Comparison of ENCODE assay signal across 24 mouse cellular contexts in genomic region chrX:72047918-72048317, GRCm38 (mm10). TPM values are rescaled to one million over a fixed set of nuclear protein-coding genes. Genes with fewer than 3 reads are reported as not detected.
DNase-seq lines count a peak whose midpoint lies in the region; ATAC-seq and TF ChIP-seq lines count a peak whose summit lies in the region.
"Had no signal": no experiment of that assay in that cellular context is flagged by ENCODE, and none has a peak within 500 bp of the region (broad histone marks: within the 10 kb centered on the region; RNA-seq: fewer than 3 reads in every experiment).

No protein-coding gene starts in this region.

- TF ChIP-seq CTCF in lung, embryonic 14.5 days (IDR thresholded peaks at IDR 0.05; ENCODE audit: low read depth), result no peak
- no peak for TF ChIP-seq CTCF in stomach, postnatal 0 days (IDR thresholded peaks at IDR 0.05; ENCODE audit: low read depth)

- TF ChIP-seq EP300 in stomach, postnatal 0 days (optimal IDR thresholded peaks at IDR 0.05), result no peak

- H3K4me1 ChIP-seq in lung, embryonic 14.5 days (ENCODE audit: insufficient read depth), result no peaks in the 10 kb centered on the region
- H3K4me1 ChIP-seq in intestine, embryonic 16.5 days (ENCODE audit: control insufficient read depth, insufficient read depth, low read length), result no peaks in the 10 kb centered on the region
- no peaks in the 10 kb centered on the region for H3K4me1 ChIP-seq in stomach, embryonic 14.5 days (ENCODE audit: control insufficient read depth, insufficient read depth, low read length)
- H3K4me1 ChIP-seq in stomach, postnatal 0 days (replicated peaks; ENCODE audit: control insufficient read depth, insufficient read depth), result no peaks in the 10 kb centered on the region
- H3K4me1 ChIP-seq: embryonic facial prominence, embryonic 12.5 days; embryonic facial prominence, embryonic 15.5 days; hindbrain, embryonic 12.5 days had no signal

- no peak for ATAC-seq in lung, embryonic 14.5 days (ENCODE audit: insufficient read depth)
- ATAC-seq in intestine, embryonic 16.5 days, result peak; percentile 68; the same call in 1 of the 2 replicates
- peak; percentile 72; the same call in 1 of the 2 replicates for ATAC-seq in stomach, embryonic 14.5 days (ENCODE audit: insufficient number of reproducible peaks, insufficient read depth, low FRiP score, low read depth)
- peak; percentile 86; the same call in 1 of the 2 replicates for ATAC-seq in stomach, postnatal 0 days (ENCODE audit: low FRiP score, low TSS enrichment)
- ATAC-seq: CD4-positive, CD25-positive, alpha-beta regulatory T cell, adult 4 months; forebrain, embryonic 14.5 days; forebrain, postnatal 0 days had no signal

- H3K9ac ChIP-seq in lung, embryonic 14.5 days, result no peak overlapping the region
- no peak overlapping the region for H3K9ac ChIP-seq in intestine, embryonic 16.5 days (ENCODE audit: low read depth, low read length)
- H3K9ac ChIP-seq in stomach, embryonic 14.5 days (replicated peaks; ENCODE audit: low read depth, low read length), result no peak overlapping the region
- no peak overlapping the region for H3K9ac ChIP-seq in stomach, postnatal 0 days (ENCODE audit: low read length)
- H3K9ac ChIP-seq: embryonic facial prominence, embryonic 12.5 days; embryonic facial prominence, embryonic 15.5 days; forebrain, postnatal 0 days; hindbrain, embryonic 12.5 days had no signal

- 57% methylated on average over 2 of the region's 2 CpGs for WGBS in lung, embryonic 14.5 days
- 59% methylated on average over 2 of the region's 2 CpGs for WGBS in intestine, embryonic 16.5 days
- WGBS in stomach, embryonic 14.5 days, result 62% methylated on average over 2 of the region's 2 CpGs
- WGBS in stomach, postnatal 0 days, result 48% methylated on average over 2 of the region's 2 CpGs

- H3K27me3 ChIP-seq in lung, embryonic 14.5 days (ENCODE audit: insufficient read depth, low read length), result no peaks in the 10 kb centered on the region
- no peaks in the 10 kb centered on the region for H3K27me3 ChIP-seq in intestine, embryonic 16.5 days (replicated peaks; ENCODE audit: control insufficient read depth, insufficient read depth, low read length)
- no peaks in the 10 kb centered on the region for H3K27me3 ChIP-seq in stomach, embryonic 14.5 days (ENCODE audit: control insufficient read depth, insufficient read depth, low read length)
- H3K27me3 ChIP-seq in stomach, postnatal 0 days (ENCODE audit: control insufficient read depth, insufficient read depth, low read length), result no peaks in the 10 kb centered on the region
- H3K27me3 ChIP-seq: embryonic facial prominence, embryonic 12.5 days; embryonic facial prominence, embryonic 15.5 days; hindbrain, embryonic 12.5 days had no signal

- H3K36me3 ChIP-seq in lung, embryonic 14.5 days (ENCODE audit: insufficient read depth), result no peaks in the 10 kb centered on the region
- no peaks in the 10 kb centered on the region for H3K36me3 ChIP-seq in intestine, embryonic 16.5 days (ENCODE audit: control insufficient read depth, insufficient read depth, low read length)
- H3K36me3 ChIP-seq in stomach, embryonic 14.5 days (ENCODE audit: control insufficient read depth, insufficient read depth, low read length), result no peaks in the 10 kb centered on the region
- H3K36me3 ChIP-seq in stomach, postnatal 0 days (ENCODE audit: control insufficient read depth, insufficient read depth, low read length), result no peaks in the 10 kb centered on the region
- H3K36me3 ChIP-seq: embryonic facial prominence, embryonic 12.5 days; embryonic facial prominence, embryonic 15.5 days; hindbrain, embryonic 12.5 days had no signal

- DNase-seq in lung, embryonic 14.5 days, result peak; percentile 1
- no peak for DNase-seq in lung, postnatal 25 days (ENCODE audit: low spot score)
- DNase-seq in stomach, postnatal 0 days (ENCODE audit: low spot score), result no peak
- DNase-seq in thymus, postnatal 4 days, result no peak
- DNase-seq: adrenal gland, adult 2 months; adrenal gland, postnatal 14 days; cerebellum, adult 11 months; cerebellum, adult 2 months; cerebellum, adult 9-11 months; cerebellum, postnatal 25 days; forebrain, postnatal 0 days; gastrocnemius, adult 2 months; gastrocnemius, postnatal 14 days; heart, adult 11 months had no signal

- H3K4me2 ChIP-seq in lung, embryonic 14.5 days, result no peak overlapping the region
- no peak overlapping the region for H3K4me2 ChIP-seq in intestine, embryonic 16.5 days (ENCODE audit: low read depth, low read length)
- no peak overlapping the region for H3K4me2 ChIP-seq in stomach, embryonic 14.5 days (replicated peaks; ENCODE audit: low read depth, low read length)
- no peak overlapping the region for H3K4me2 ChIP-seq in stomach, postnatal 0 days (replicated peaks; ENCODE audit: low read depth)
- H3K4me2 ChIP-seq: embryonic facial prominence, embryonic 12.5 days; embryonic facial prominence, embryonic 15.5 days; heart, embryonic 11.5 days; hindbrain, embryonic 12.5 days had no signal

- H3K4me3 ChIP-seq in lung, embryonic 14.5 days (ENCODE audit: low read depth, low read length), result no peak overlapping the region
- no peak overlapping the region for H3K4me3 ChIP-seq in intestine, embryonic 16.5 days (ENCODE audit: low read length)
- no peak overlapping the region for H3K4me3 ChIP-seq in stomach, embryonic 14.5 days (ENCODE audit: low read depth, low read length)
- H3K4me3 ChIP-seq in stomach, postnatal 0 days (ENCODE audit: low read depth, low read length), result no peak overlapping the region
- H3K4me3 ChIP-seq: embryonic facial prominence, embryonic 12.5 days; embryonic facial prominence, embryonic 15.5 days; gastrocnemius, adult 2 months; hindbrain, embryonic 12.5 days had no signal

- H3K9me3 ChIP-seq in lung, embryonic 14.5 days (ENCODE audit: low read depth, low read length), result no peaks in the 10 kb centered on the region
- no peaks in the 10 kb centered on the region for H3K9me3 ChIP-seq in intestine, embryonic 16.5 days (ENCODE audit: control insufficient read depth, low read length)
- no peaks in the 10 kb centered on the region for H3K9me3 ChIP-seq in stomach, embryonic 14.5 days (ENCODE audit: control insufficient read depth, low read depth, low read length)
- H3K9me3 ChIP-seq in stomach, postnatal 0 days (ENCODE audit: control insufficient read depth, low read length), result no peaks in the 10 kb centered on the region
- H3K9me3 ChIP-seq: embryonic facial prominence, embryonic 12.5 days; embryonic facial prominence, embryonic 15.5 days; hindbrain, embryonic 12.5 days had no signal

- H3K27ac ChIP-seq in lung, embryonic 14.5 days (ENCODE audit: low read depth), result no peak overlapping the region
- no peak overlapping the region for H3K27ac ChIP-seq in intestine, embryonic 16.5 days (ENCODE audit: low read length)
- no peak overlapping the region for H3K27ac ChIP-seq in stomach, embryonic 14.5 days (ENCODE audit: low read length)
- no peak overlapping the region for H3K27ac ChIP-seq in stomach, postnatal 0 days (replicated peaks)
- H3K27ac ChIP-seq: embryonic facial prominence, embryonic 12.5 days; embryonic facial prominence, embryonic 15.5 days; gastrocnemius, adult 2 months; hindbrain, embryonic 12.5 days had no signal

RNA-seq across cellular contexts. Expression of gene Cnga2, which starts 56.3 kb away (rescaled TPM):
- polyA plus RNA-seq in lung, embryonic 14.5 days (2014; fragmentation: Nextera tagmentation; extraction: Ambion mirVana), result 0.12 and 0.34 TPM in 2 replicates
- 0.04 TPM in 1 of 2 replicates, not detected in the other for polyA plus RNA-seq in intestine, embryonic 16.5 days (2015; fragmentation: Nextera tagmentation; extraction: Ambion mirVana)
- 0.15 and 0.26 TPM in 2 replicates for polyA plus RNA-seq in stomach, embryonic 14.5 days (2014; fragmentation: Nextera tagmentation; extraction: Ambion mirVana)
- 0.07 and 0.15 TPM in 2 replicates for polyA plus RNA-seq in stomach, postnatal 0 days (2015; fragmentation: Nextera tagmentation; extraction: Ambion mirVana)
- polyA plus RNA-seq: adrenal gland, adult 2 months; C2C12; CD4-positive, CD25-positive, alpha-beta regulatory T cell, adult 4 months; forebrain, embryonic 11.5 days; forebrain, embryonic 14.5 days had no signal
